Mouse (Mus musculus): ENCODE measurements around the gene Wnt3a. TPM values are rescaled to one million over a fixed set of nuclear protein-coding genes. Genes with fewer than 3 reads are reported as not detected.

Wnt3a gene
- polyA plus RNA-seq, 1 experiment: not detected

DNA sequence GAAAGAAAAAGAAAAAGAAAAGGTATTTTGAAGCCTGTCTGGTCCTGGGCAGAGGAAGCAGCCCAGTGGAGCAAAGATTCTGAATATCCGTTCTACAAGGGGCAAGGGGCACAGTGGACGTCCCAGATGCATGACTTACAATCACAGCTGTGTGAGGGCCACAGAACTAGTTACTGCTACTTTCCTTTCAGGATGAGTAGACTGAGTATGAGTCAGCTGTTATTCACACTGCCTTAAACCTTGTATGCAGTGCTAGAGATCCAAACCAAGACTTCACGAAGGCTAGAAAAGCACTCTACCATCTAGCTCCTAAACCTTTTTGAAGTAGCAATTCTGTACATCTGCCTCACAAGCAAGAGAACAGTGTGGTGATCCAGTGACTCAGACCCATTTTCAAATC lies 64.3 kb downstream of the Wnt3a start:
- Histone ChIP-seq H3K4me1 (ENCODE audit: control insufficient read depth, insufficient read depth, low read length) (peaks cover 11% of the 10 kb centered on the region), H3K27ac (ENCODE audit: control insufficient read depth, insufficient read depth, low read depth, low read length, poor library complexity) (no peak overlapping the region), H3K4me3 (replicated peaks; ENCODE audit: control insufficient read depth, low read depth, low read length) (peak overlapping the region; percentile 49)
- TF ChIP-seq POLR2A (IDR thresholded peaks at IDR 0.05; ENCODE audit: borderline replicate concordance, control insufficient read depth, low read depth, low read length) (no peak), CTCF (IDR thresholded peaks at IDR 0.05; ENCODE audit: control insufficient read depth, insufficient read depth, low read length) (no peak)
- WGBS: 22% methylated on average over 3 of the region's 3 CpGs

DNA sequence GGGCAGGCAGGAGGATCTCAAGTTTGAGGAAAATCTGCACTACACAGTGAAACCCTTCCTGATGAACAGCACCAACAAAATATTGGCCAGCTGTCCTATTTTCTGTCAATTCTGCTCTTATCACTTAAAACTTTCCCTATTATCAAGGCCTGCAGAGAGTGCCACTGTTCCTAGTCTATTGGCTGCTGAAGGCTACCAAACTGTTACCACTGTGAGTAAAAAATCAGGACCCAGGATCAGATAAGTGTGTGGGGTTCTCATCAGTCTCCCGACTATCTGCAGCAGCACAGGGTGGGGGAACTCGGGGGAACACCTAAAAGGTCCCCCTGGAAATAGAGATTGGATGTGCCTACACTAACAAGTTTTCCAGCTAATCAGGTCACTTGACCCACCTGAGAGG lies 65.4 kb downstream of the Wnt3a start:
- H3K4me3 ChIP-seq (replicated peaks; ENCODE audit: control insufficient read depth, low read depth, low read length): no peak overlapping the region
- no peak overlapping the region for H3K27ac ChIP-seq (ENCODE audit: control insufficient read depth, insufficient read depth, low read depth, low read length, poor library complexity)
- peaks cover 13% of the 10 kb centered on the region for H3K4me1 ChIP-seq (ENCODE audit: control insufficient read depth, insufficient read depth, low read length)
- 36% methylated on average over 2 of the region's 2 CpGs for WGBS
- no peak for TF ChIP-seq POLR2A (IDR thresholded peaks at IDR 0.05; ENCODE audit: borderline replicate concordance, control insufficient read depth, low read depth, low read length)
- no peak for TF ChIP-seq CTCF (IDR thresholded peaks at IDR 0.05; ENCODE audit: control insufficient read depth, insufficient read depth, low read length)

DNA sequence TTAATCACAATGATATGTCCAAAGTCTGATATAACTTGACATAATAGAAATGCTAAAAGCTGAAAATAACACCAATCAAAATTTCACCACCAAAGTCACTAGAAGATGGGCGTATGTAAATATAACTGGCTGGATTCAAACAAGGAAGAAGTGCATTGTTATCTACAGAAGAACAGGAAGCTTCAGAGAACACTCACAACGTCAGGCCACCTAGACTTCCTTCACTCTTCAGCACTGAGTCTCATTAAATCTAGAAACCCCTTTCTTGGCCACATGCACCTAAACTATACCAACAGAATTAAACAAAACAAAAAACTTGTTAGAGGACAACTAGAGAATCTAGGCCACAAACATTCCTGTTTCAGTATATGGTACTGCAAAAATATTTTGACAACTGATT lies 66.1 kb downstream of the Wnt3a start:
- 5% methylated on average over 2 of the region's 2 CpGs for WGBS
- H3K4me1 ChIP-seq (ENCODE audit: control insufficient read depth, insufficient read depth, low read length): peaks cover 13% of the 10 kb centered on the region

DNA sequence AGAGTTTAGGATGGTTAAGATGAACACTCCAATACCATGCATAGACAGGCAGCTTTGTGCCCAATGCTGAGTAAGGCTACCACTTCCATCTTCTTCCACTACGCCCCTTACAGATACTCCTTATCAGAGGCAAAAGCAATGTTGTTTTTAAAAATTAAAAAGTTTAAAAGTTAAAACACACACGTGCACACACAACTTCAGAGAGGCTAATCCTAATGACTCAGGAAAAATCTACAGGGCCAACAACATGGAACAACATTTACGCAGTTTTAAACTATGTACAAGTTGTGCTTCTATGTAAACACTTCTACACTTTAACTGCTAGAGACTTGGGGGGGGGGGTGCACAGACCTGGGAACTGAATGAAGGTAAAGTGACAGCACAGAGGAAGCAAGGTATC lies 66.5 kb downstream of the Wnt3a start:
- no peak overlapping the region for H3K4me3 ChIP-seq (replicated peaks; ENCODE audit: control insufficient read depth, low read depth, low read length)
- no peak overlapping the region for H3K27ac ChIP-seq (ENCODE audit: control insufficient read depth, insufficient read depth, low read depth, low read length, poor library complexity)
- WGBS: 62% methylated on average over 3 of the region's 3 CpGs
- TF ChIP-seq CTCF (IDR thresholded peaks at IDR 0.05; ENCODE audit: control insufficient read depth, insufficient read depth, low read length): no peak
- no peak for TF ChIP-seq POLR2A (IDR thresholded peaks at IDR 0.05; ENCODE audit: borderline replicate concordance, control insufficient read depth, low read depth, low read length)
- peaks cover 12% of the 10 kb centered on the region for H3K4me1 ChIP-seq (ENCODE audit: control insufficient read depth, insufficient read depth, low read length)

More for the DNA sequence above, 66.1 kb downstream of the Wnt3a start:
- Histone ChIP-seq H3K27ac (ENCODE audit: control insufficient read depth, insufficient read depth, low read depth, low read length, poor library complexity) (no peak overlapping the region), H3K4me3 (replicated peaks; ENCODE audit: control insufficient read depth, low read depth, low read length) (no peak overlapping the region)
- TF ChIP-seq POLR2A (IDR thresholded peaks at IDR 0.05; ENCODE audit: borderline replicate concordance, control insufficient read depth, low read depth, low read length) (no peak), CTCF (IDR thresholded peaks at IDR 0.05; ENCODE audit: control insufficient read depth, insufficient read depth, low read length) (no peak)

DNA sequence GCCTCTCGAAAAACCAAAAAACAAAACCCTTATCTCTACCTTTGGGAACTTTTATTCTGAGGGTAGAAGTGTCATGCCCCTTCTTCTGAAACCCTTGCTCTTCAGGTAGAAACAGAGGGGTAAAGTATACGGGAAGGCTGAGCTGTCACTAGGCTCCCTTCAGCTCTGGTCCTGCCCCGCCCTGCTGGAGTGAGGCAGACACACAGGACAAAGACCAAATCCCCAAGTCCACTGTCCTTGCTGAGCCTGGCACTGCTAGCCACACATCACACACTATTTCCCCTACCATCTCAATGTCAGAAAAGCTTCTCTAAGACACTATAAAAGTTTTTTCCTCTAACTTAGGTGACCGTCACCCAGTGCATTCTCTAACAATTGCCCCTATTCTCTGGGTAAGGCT lies 68.2 kb downstream of the Wnt3a start:
- no peak overlapping the region for H3K27ac ChIP-seq (ENCODE audit: control insufficient read depth, insufficient read depth, low read depth, low read length, poor library complexity)
- H3K4me1 ChIP-seq (ENCODE audit: control insufficient read depth, insufficient read depth, low read length): peaks cover 10% of the 10 kb centered on the region

DNA sequence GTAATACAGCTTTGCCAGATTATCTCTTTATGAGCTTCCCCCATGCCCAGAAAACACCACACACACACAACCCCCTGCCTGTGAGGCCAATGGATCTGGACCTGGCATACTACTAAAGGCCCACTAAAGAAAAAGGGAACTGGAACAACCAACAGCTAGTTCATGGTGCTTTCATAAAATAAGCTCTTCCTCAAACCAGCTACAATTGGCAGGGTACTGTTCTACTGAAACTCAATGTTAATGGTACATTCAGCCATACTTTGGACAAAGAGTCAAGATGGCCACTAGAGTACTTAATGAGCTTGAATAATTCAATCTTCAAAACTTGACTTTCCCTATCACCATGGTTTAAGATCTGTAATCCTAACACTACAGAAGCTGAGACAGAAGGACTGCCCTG lies 68.9 kb downstream of the Wnt3a start:
- TF ChIP-seq CTCF (IDR thresholded peaks at IDR 0.05; ENCODE audit: control insufficient read depth, insufficient read depth, low read length): no peak
- no peak for TF ChIP-seq POLR2A (IDR thresholded peaks at IDR 0.05; ENCODE audit: borderline replicate concordance, control insufficient read depth, low read depth, low read length)
- Histone ChIP-seq H3K27ac (ENCODE audit: control insufficient read depth, insufficient read depth, low read depth, low read length, poor library complexity) (no peak overlapping the region), H3K4me1 (ENCODE audit: control insufficient read depth, insufficient read depth, low read length) (peaks cover 10% of the 10 kb centered on the region)

More for the DNA sequence above, 68.2 kb downstream of the Wnt3a start:
- H3K4me3 ChIP-seq (replicated peaks; ENCODE audit: control insufficient read depth, low read depth, low read length): no peak overlapping the region
- no peak for TF ChIP-seq CTCF (IDR thresholded peaks at IDR 0.05; ENCODE audit: control insufficient read depth, insufficient read depth, low read length)
- no peak for TF ChIP-seq POLR2A (IDR thresholded peaks at IDR 0.05; ENCODE audit: borderline replicate concordance, control insufficient read depth, low read depth, low read length)
- WGBS: 72% methylated on average over 4 of the region's 4 CpGs

DNA sequence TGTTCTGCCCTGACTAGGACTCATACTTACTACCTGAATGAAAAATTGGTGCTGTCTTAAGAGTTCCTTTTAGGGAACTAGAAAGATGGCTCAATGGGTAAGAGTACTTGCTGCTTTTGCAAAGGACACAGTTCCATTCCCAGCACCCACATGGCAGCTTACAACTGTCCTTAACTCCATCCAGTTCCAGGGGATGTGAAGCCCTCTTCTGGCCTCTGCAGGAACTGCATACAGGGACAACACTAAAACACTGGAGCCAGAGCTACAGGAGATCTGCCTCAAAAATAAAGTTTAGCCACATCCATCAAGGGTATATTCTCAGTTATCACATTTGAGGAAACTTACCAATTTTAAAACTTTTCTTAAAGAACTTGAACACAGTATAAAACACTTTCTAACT lies 71.5 kb downstream of the Wnt3a start:
- TF ChIP-seq CTCF (IDR thresholded peaks at IDR 0.05; ENCODE audit: control insufficient read depth, insufficient read depth, low read length) (peak; percentile 39; the same call in 1 of the 2 replicates), POLR2A (IDR thresholded peaks at IDR 0.05; ENCODE audit: borderline replicate concordance, control insufficient read depth, low read depth, low read length) (no peak)
- H3K27ac ChIP-seq (ENCODE audit: control insufficient read depth, insufficient read depth, low read depth, low read length, poor library complexity): no peak overlapping the region
- H3K4me1 ChIP-seq (ENCODE audit: control insufficient read depth, insufficient read depth, low read length): peaks cover 6% of the 10 kb centered on the region
- H3K4me3 ChIP-seq (replicated peaks; ENCODE audit: control insufficient read depth, low read depth, low read length): no peak overlapping the region

More for the DNA sequence above, 68.9 kb downstream of the Wnt3a start:
- H3K4me3 ChIP-seq (replicated peaks; ENCODE audit: control insufficient read depth, low read depth, low read length): no peak overlapping the region

DNA sequence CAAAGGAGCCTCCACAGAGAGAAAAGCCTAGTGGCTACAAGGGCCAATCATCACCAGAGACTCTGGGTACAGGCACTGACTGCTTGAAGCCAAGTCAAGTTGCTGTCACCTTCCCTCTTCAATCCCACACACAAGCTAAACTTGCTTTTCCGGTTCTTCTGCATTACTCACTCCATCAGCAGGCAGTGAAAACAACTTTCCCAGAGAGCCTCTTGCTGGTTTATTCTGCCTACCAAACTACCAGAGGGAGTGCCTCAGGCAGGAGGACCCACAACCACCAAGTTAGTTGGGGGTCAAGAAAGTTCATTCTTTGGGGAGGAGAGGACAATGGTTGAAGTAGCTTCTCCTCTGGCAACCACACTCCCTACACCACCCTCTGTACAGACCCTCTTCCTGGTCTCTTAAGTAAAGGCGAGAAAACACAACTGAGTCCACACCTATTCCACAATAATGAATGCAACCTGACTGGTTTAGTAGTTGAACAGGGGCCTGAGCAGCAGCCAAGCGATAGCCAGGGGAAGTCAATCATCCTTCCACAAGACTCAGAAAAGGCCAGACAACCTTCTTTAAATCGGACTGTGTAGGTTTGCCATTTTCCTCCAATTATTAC lies 72.1 kb downstream of the Wnt3a start:
- H3K27ac ChIP-seq (ENCODE audit: control insufficient read depth, insufficient read depth, low read depth, low read length, poor library complexity): no peak overlapping the region
- 86% methylated on average over 4 of the region's 4 CpGs for WGBS
- no peak overlapping the region for H3K4me3 ChIP-seq (replicated peaks; ENCODE audit: control insufficient read depth, low read depth, low read length)
- TF ChIP-seq CTCF (IDR thresholded peaks at IDR 0.05; ENCODE audit: control insufficient read depth, insufficient read depth, low read length): no peak
- no peak for TF ChIP-seq POLR2A (IDR thresholded peaks at IDR 0.05; ENCODE audit: borderline replicate concordance, control insufficient read depth, low read depth, low read length)
- H3K4me1 ChIP-seq (ENCODE audit: control insufficient read depth, insufficient read depth, low read length): peaks cover 5% of the 10 kb centered on the region

DNA sequence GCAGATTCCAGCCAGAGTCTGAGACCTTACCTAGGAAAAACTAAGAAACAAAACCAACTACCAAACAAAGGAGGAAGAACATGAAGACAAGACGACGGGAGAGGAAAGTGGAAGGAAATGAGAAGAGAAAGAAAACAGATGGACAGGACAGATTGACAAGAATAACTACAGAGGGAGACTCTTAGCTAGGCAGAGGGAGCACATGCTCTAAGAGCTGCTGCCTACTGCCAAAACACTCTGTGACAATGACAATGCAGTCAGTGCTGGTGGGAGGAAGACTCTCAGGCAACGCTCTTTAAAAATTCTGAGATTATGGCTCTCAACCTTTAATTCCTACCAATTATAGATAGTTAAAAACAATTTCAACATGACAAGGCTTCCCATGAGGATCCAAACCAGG lies 73.6 kb downstream of the Wnt3a start:
- H3K27ac ChIP-seq (ENCODE audit: control insufficient read depth, insufficient read depth, low read depth, low read length, poor library complexity): no peak overlapping the region

More for the DNA sequence above, 73.6 kb downstream of the Wnt3a start:
- WGBS: 19% methylated on average over 3 of the region's 3 CpGs
- TF ChIP-seq POLR2A (IDR thresholded peaks at IDR 0.05; ENCODE audit: borderline replicate concordance, control insufficient read depth, low read depth, low read length): no peak
- no peak for TF ChIP-seq CTCF (IDR thresholded peaks at IDR 0.05; ENCODE audit: control insufficient read depth, insufficient read depth, low read length)
- no peak overlapping the region for H3K4me3 ChIP-seq (replicated peaks; ENCODE audit: control insufficient read depth, low read depth, low read length)
- H3K4me1 ChIP-seq (ENCODE audit: control insufficient read depth, insufficient read depth, low read length): peaks cover 7% of the 10 kb centered on the region

All from bone marrow, adult 2 months (tissue).